Mouse (Mus musculus) spleen, adult 2 months (tissue): ENCODE measurements around the gene Ss18l1. TPM values are rescaled to one million over a fixed set of nuclear protein-coding genes. Genes with fewer than 3 reads are reported as not detected.

Experiments
- DNase-seq, 2 experiments: peaks; one replicate each; pipeline versions ENCODE4 v3.0.0 to v3.0.0-alpha.2; 2012 to 2021; ENCODE audit warnings: low spot score in 2 of 2, low read depth in 1 of 2
- H3K27ac ChIP-seq: fragments of 200-500 bp; 2 replicates; pipeline ENCODE4 v1.5.1; 2012; ENCODE audit warnings: low read length, inconsistent platforms; ENCODE audit not compliant: insufficient read depth
- H3K27me3 ChIP-seq: fragments of 200-500 bp; 2 replicates; pipeline ENCODE4 v1.6.1; 2012; ENCODE audit warnings: mild to moderate bottlenecking, moderate library complexity, low read length, inconsistent platforms; ENCODE audit not compliant: control insufficient read depth, insufficient read depth
- H3K36me3 ChIP-seq: fragments of 200-500 bp; 2 replicates; pipeline ENCODE4 v1.6.1; 2012; ENCODE audit warnings: mild to moderate bottlenecking, low read length, inconsistent platforms; ENCODE audit not compliant: control insufficient read depth, insufficient read depth
- H3K4me1 ChIP-seq: fragments of 200-500 bp; 2 replicates; pipeline ENCODE4 v1.6.1; 2011; ENCODE audit warnings: inconsistent platforms; ENCODE audit not compliant: control insufficient read depth, insufficient read depth, insufficient read length
- H3K4me3 ChIP-seq: fragments of 200-500 bp; 2 replicates; pipeline ENCODE4 v1.5.1; 2011; ENCODE audit warnings: mild to moderate bottlenecking, inconsistent platforms; ENCODE audit not compliant: insufficient read depth, insufficient read length; ENCODE audit errors: extremely low read depth
- CTCF ChIP-seq: fragments of 200-500 bp; IDR thresholded peaks from 2 replicates; pipeline ENCODE4 v1.5.1; 2011; ENCODE audit warnings: mild to moderate bottlenecking, inconsistent platforms; ENCODE audit not compliant: insufficient read depth, insufficient read length, insufficient replicate concordance; ENCODE audit errors: extremely low read depth
- POLR2A ChIP-seq: fragments of 200-500 bp; IDR thresholded peaks from 2 replicates; pipeline ENCODE4 v1.6.1; 2011; ENCODE audit warnings: low read depth, low read length, inconsistent platforms
- WGBS: fragments of 180-500 bp; shearing (Covaris S2); methylation state at CpG from one replicate; pipeline ENCODE4 v1.1.7; 2018; 5-methylcytosine and 5-hydroxymethylcytosine counted together
- polyA plus RNA-seq: library from polyadenylated mRNA; depleted of rRNA; stranded (reverse); fragments of >200 nt; gene quantifications from 2 replicates; pipeline ENCODE4 v1.2.3, GENCODE M21; 2012

Ss18l1 gene
- polyA plus RNA-seq, 1 experiment = 5.9 TPM

- TF ChIP-seq CTCF (no peak), POLR2A (no peak)
- 93% methylated on average over 7 of the region's 7 CpGs for WGBS
- Histone ChIP-seq H3K4me1 (no peaks in the 10 kb centered on the region), H3K27me3 (no peaks in the 10 kb centered on the region), H3K4me3 (no peak overlapping the region), H3K36me3 (no peaks in the 10 kb centered on the region), H3K27ac (no peak overlapping the region)
- DNase-seq = no peak
Measured at GRCm38 (mm10) chr2:180010686-180011085, 31.6 kb upstream of the Ss18l1 start.

GRCm38 (mm10) chr2:180011370-180011769, 30.9 kb upstream of the Ss18l1 start:
- 87% methylated on average over 6 of the region's 6 CpGs for WGBS

GRCm38 (mm10) chr2:180013686-180014085, 28.6 kb upstream of the Ss18l1 start:
- DNase-seq = no peak
- Histone ChIP-seq H3K27ac (no peak overlapping the region), H3K4me1 (no peaks in the 10 kb centered on the region), H3K4me3 (no peak overlapping the region), H3K27me3 (no peaks in the 10 kb centered on the region), H3K36me3 (no peaks in the 10 kb centered on the region)
- TF ChIP-seq POLR2A (no peak), CTCF (no peak)
- 92% methylated on average over 7 of the region's 7 CpGs for WGBS

More at GRCm38 (mm10) chr2:180011370-180011769, 30.9 kb upstream of the Ss18l1 start:
- Histone ChIP-seq H3K27me3 (no peaks in the 10 kb centered on the region), H3K4me1 (no peaks in the 10 kb centered on the region), H3K27ac (no peak overlapping the region), H3K4me3 (no peak overlapping the region), H3K36me3 (no peaks in the 10 kb centered on the region)
- TF ChIP-seq POLR2A (no peak), CTCF (no peak)
- no peak for DNase-seq

GRCm38 (mm10) chr2:180017632-180018031, 24.7 kb upstream of the Ss18l1 start:
- no peaks in the 10 kb centered on the region for H3K4me1 ChIP-seq
- TF ChIP-seq POLR2A (no peak), CTCF (no peak)
- no peak for DNase-seq
- 88% methylated on average over 4 of the region's 4 CpGs for WGBS
- H3K4me3 ChIP-seq = no peak overlapping the region
- H3K36me3 ChIP-seq = no peaks in the 10 kb centered on the region
- no peaks in the 10 kb centered on the region for H3K27me3 ChIP-seq
- H3K27ac ChIP-seq = no peak overlapping the region

- H3K27me3 ChIP-seq = no peaks in the 10 kb centered on the region
- 85% methylated on average over 9 of the region's 9 CpGs for WGBS
- no peak for DNase-seq
- no peak overlapping the region for H3K4me3 ChIP-seq
- H3K27ac ChIP-seq = no peak overlapping the region
- H3K4me1 ChIP-seq = no peaks in the 10 kb centered on the region
- no peaks in the 10 kb centered on the region for H3K36me3 ChIP-seq
- TF ChIP-seq POLR2A = no peak
- no peak for TF ChIP-seq CTCF
Measured at GRCm38 (mm10) chr2:180018573-180018972, 23.7 kb upstream of the Ss18l1 start.

GRCm38 (mm10) chr2:180020091-180020661, 22.1 kb upstream of the Ss18l1 start:
- no peaks in the 10 kb centered on the region for H3K27me3 ChIP-seq
- H3K27ac ChIP-seq = no peak overlapping the region
- H3K36me3 ChIP-seq = no peaks in the 10 kb centered on the region
- 91% methylated on average over 7 of the region's 7 CpGs for WGBS
- H3K4me1 ChIP-seq = 0 out of 2 replicates have a peak, but pooled peaks cover under 1% of the 10 kb centered on the region
- TF ChIP-seq POLR2A = no peak
- no peak for TF ChIP-seq CTCF
- no peak for DNase-seq
- no peak overlapping the region for H3K4me3 ChIP-seq

GRCm38 (mm10) chr2:180020919-180021318, 21.4 kb upstream of the Ss18l1 start:
- Histone ChIP-seq H3K4me3 (no peak overlapping the region), H3K4me1 (peaks cover 8% of the 10 kb centered on the region; the same call in 1 of the 2 replicates), H3K27ac (no peak overlapping the region), H3K27me3 (no peaks in the 10 kb centered on the region), H3K36me3 (no peaks in the 10 kb centered on the region)
- WGBS = 80% methylated on average over 8 of the region's 8 CpGs
- no peak for DNase-seq
- no peak for TF ChIP-seq CTCF
- no peak for TF ChIP-seq POLR2A
